Mouse (Mus musculus): ENCODE data around the gene Slc16a3.

Slc16a3 gene

GRCm38 (mm10) chr11:120948861-120949851 lies 876 bp downstream of the Slc16a3 start:
- DNase-seq, result peak; percentile 72

GRCm38 (mm10) chr11:120949863-120950262 lies 1.6 kb downstream of the Slc16a3 start:
- DNase-seq, result no peak

GRCm38 (mm10) chr11:120950281-120951202 lies 2.3 kb downstream of the Slc16a3 start:
- DNase-seq, result peak; percentile 72

- DNase-seq, result no peak
These were observed 3.0 kb downstream of the Slc16a3 start for GRCm38 (mm10) chr11:120951237-120951636.

- DNase-seq, result no peak
These were observed 3.8 kb downstream of the Slc16a3 start for GRCm38 (mm10) chr11:120951731-120952730.

GRCm38 (mm10) chr11:120954936-120955335 lies 6.7 kb downstream of the Slc16a3 start:
- no peak for DNase-seq

GRCm38 (mm10) chr11:120955701-120956100 lies 7.4 kb downstream of the Slc16a3 start:
- no peak for DNase-seq

GRCm38 (mm10) chr11:120957052-120957451 lies 8.8 kb downstream of the Slc16a3 start:
- DNase-seq, result no peak

- DNase-seq, result no peak
These were observed 9.5 kb downstream of the Slc16a3 start for GRCm38 (mm10) chr11:120957731-120958257.

GRCm38 (mm10) chr11:120959066-120959465 lies 10.8 kb downstream of the Slc16a3 start:
- DNase-seq, result no peak

GRCm38 (mm10) chr11:120959564-120959963 lies 11.3 kb downstream of the Slc16a3 start:
- peak; percentile 52 for DNase-seq

- DNase-seq, result no peak
These were observed 12.0 kb downstream of the Slc16a3 start for GRCm38 (mm10) chr11:120960248-120960647.

- no peak for DNase-seq
These were observed 13.3 kb downstream of the Slc16a3 start for GRCm38 (mm10) chr11:120961594-120961993.

GRCm38 (mm10) chr11:120962050-120962771 lies 13.9 kb downstream of the Slc16a3 start:
- no peak for DNase-seq

GRCm38 (mm10) chr11:120962909-120963308 lies 14.6 kb downstream of the Slc16a3 start:
- DNase-seq, result no peak

- no peak for DNase-seq
These were observed 16.2 kb downstream of the Slc16a3 start for GRCm38 (mm10) chr11:120964195-120965157.

- DNase-seq, result no peak
These were observed 17.3 kb downstream of the Slc16a3 start for GRCm38 (mm10) chr11:120965587-120965986.

GRCm38 (mm10) chr11:120969742-120970141 lies 21.5 kb downstream of the Slc16a3 start:
- DNase-seq, result no peak

GRCm38 (mm10) chr11:120971237-120971636 lies 23.0 kb downstream of the Slc16a3 start:
- no peak for DNase-seq

- DNase-seq, result no peak
These were observed 25.0 kb downstream of the Slc16a3 start for GRCm38 (mm10) chr11:120973318-120973717.

All from thymus, postnatal 4 days (tissue).